Mouse (Mus musculus): ENCODE data around the gene Gse1.

The Gse1 gene

DNA sequence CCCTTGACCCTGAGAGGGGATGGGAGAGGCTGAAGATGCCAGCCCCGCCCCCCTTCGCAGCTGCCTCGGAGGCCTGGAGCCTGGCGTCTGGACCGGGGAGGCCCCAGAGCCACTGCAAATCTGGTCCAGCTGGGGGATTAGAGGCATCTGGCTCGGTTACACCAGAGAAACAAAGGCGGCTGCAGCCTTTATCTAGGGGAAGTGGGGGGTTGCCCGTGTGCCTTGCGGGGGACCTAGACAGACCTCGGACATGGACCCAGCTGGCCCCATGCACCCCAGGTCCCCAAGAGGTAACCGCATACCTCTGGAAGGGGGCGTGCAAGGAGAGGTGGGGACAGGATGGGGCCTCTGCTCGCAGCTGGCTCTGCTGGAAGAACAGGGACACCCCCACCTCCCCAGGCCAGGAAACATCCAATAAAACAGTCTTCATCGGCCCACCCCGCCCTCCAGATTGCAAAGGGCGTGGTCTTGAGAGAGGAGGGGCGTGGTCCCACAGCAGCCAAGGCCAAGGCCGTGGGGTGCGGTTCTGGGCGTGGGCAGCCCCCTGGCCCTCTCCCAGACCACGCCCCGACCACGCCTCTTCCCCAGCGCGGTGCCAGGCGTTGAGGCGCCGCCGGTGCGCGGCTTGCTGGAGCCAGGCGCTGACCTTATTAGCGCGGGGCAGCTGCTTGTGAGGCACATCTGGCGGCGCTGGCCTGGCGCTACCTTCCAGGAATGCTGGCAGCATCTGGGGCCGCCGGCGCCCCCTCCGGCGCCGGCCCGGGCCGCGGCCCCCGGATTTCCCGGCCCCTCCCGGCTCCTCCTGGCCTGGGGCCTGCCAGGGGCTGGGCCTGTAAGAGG lies 48.0 kb downstream of the Gse1 start:
- peak; percentile 81 for DNase-seq (ENCODE audit: low read depth)

GRCm38 (mm10) chr8:120276891-120277426 lies 48.7 kb downstream of the Gse1 start:
- DNase-seq (ENCODE audit: low read depth) = no peak

GRCm38 (mm10) chr8:120278009-120278408 lies 49.8 kb downstream of the Gse1 start:
- DNase-seq (ENCODE audit: low read depth) = no peak

DNA sequence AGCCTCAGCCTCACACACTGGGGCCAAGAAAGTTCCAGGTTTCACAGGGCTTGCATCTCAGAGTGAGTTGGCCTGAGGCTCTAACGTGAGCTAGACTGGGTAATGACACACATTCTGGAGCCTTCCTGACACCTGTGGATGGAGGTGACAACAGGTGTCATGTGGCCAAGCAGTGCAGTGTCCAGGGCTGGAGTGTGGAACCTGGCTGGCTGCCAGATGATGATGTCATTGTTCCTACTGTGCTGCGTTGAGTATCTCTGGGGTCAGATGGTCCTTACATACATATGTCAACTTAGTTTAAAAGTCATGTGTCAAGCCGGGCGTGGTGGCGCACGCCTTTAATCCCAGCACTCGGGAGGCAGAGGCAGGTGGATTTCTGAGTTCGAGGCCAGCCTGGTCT lies 51.2 kb downstream of the Gse1 start:
- no peak for DNase-seq (ENCODE audit: low read depth)

GRCm38 (mm10) chr8:120281487-120281886 lies 53.2 kb downstream of the Gse1 start:
- DNase-seq (ENCODE audit: low read depth) = no peak

GRCm38 (mm10) chr8:120282465-120282864 lies 54.2 kb downstream of the Gse1 start:
- DNase-seq (ENCODE audit: low read depth) = no peak

- no peak for DNase-seq (ENCODE audit: low read depth)
Observed at GRCm38 (mm10) chr8:120284265-120284664, 56.0 kb downstream of the Gse1 start.

GRCm38 (mm10) chr8:120285033-120285432 lies 56.8 kb downstream of the Gse1 start:
- no peak for DNase-seq (ENCODE audit: low read depth)

DNA sequence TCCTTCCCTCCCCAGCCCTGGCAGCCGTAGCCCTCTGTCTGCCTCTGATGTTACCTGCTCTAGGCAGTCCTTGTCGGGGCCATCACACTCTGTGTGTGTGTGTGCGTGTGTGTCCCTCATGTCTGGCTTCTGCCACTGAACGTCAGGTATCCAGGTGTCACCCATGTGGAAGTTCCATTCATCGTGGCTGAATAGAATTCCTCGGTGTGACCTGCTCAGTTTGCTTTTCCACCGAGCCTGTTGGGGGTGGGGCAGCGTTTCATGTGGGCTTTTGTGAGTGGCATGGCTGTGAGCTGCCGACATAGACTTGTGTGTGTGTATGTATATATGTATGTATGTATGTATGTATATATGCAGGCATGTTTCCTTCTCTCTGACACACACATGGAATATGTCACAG lies 57.6 kb downstream of the Gse1 start:
- DNase-seq (ENCODE audit: low read depth) = no peak

DNA sequence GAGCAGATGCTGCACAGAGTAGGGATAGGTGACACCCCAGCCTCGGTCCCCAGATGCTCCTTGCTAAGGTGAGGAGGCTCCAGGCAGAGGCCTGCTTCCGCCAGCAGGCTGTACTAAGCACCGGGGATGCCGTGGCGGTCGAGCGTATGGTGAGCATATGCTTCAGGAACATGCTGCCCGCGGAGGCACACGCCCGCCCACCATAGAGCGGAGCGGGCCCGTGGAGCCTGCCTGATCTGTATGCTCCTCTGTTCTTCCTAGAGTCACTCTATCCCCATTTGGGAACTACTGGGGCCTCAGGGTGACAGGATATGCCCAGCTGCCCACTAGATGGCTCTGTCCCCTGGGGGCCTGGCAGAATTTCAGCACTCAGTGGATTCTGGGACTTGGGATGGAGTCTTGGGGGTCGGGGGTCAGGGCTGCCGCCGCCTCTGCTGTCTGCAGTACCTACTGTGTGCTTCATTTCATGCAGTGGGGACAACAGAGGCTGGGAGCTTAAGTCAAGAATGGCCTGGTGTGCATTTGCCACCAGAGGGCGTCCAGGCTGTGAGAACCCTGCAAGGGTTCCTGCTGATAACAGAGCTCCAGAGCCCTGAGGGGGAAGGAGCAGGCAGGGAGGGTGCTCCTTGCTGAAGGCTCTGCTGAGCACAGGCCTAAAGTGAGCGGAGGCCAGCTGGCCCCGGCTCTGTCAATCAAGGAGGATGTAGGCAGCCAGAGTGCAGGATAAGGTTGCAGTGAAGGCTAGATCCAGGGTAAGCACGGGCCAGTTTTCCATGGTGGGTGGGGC lies 60.1 kb downstream of the Gse1 start:
- DNase-seq (ENCODE audit: low read depth) = no peak

DNA sequence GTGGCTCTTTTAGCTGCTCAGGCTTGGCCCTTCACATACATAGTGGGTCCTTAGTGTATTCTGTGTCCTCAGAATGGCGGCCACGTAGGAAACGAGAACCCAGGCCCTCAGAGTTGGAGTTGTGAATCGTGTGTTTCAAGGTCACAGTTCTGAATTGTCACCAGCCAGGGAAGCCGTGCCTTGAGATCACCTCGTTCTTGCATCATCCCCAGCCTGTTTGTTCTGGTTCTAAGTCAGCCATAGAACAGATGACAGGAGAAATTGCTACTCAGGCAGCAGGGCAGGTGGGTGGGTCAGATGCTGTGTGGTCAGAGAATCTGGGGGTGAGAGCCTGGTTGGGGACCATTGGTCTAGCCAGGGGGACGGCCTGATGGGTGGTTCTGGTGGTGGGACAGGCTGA lies 60.9 kb downstream of the Gse1 start:
- no peak for DNase-seq (ENCODE audit: low read depth)

- DNase-seq (ENCODE audit: low read depth) = no peak
Observed at GRCm38 (mm10) chr8:120289698-120290181, 61.5 kb downstream of the Gse1 start.

GRCm38 (mm10) chr8:120290614-120291013 lies 62.4 kb downstream of the Gse1 start:
- DNase-seq (ENCODE audit: low read depth) = no peak

DNA sequence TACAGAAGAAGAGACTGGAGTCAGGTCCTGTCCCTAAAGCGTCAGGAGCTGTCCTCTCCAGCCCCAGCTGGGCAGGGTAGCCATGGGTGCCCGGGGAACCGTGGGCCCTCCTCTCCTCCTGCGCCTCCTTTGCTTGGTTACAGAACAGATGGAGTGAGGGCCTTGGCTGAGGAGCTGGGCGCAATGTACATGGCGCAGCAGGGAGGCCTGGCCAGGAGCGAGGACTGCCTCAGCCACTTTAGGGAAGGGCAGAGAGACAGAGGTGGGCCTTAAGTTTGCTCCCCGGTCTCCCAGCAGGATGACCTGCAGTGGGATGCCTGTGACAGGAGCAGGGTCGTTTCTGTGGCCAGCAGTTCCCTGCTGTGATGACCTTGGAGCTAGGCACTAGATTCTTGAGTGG lies 63.4 kb downstream of the Gse1 start:
- no peak for DNase-seq (ENCODE audit: low read depth)

GRCm38 (mm10) chr8:120292316-120293107 lies 64.3 kb downstream of the Gse1 start:
- DNase-seq (ENCODE audit: low read depth) = no peak

DNA sequence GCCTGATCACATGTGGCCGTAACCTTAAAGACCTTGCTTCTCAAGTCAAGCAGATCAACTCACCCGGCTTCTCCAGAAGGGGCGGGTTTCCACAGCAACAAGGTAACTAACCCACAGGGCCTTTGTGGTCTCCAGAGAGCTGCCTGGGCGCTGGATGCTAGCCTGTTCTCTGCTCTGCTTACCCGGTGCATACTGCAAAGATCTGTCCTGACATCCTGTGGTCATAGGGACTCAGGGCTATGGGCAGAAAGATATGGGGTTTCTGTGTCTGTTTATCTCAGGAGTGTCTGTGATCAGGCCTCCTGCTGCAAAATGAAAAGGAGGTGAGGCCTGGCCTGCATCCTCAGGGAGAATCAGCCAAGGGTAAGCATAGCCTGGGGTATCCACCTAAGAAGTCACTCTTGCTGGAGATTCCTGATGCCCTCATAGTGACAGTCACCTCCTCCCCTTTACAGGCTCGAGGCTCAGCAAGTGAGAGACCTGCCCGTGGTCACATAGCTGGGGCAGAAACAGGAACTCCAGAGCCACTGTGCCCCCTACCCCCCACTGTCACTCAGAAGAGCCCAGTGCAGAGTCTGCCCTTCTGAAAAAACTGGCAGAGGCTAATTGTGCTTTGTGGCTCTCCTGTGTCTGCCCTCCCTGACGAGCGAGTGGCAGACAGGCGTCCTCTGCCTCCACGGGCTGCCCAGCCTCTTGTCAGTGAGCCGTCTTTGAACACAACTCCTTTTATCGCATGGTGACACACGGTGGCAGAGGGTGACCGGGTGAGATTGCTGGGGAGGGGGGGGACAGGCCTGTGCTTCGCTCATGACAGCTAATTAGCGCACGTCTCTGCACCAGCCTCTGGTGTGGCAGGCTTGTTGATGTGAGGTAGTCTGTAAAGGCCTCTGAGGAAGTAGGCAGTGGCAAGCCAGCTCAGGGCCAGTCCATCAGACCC lies 65.4 kb downstream of the Gse1 start:
- DNase-seq (ENCODE audit: low read depth) = no peak

DNA sequence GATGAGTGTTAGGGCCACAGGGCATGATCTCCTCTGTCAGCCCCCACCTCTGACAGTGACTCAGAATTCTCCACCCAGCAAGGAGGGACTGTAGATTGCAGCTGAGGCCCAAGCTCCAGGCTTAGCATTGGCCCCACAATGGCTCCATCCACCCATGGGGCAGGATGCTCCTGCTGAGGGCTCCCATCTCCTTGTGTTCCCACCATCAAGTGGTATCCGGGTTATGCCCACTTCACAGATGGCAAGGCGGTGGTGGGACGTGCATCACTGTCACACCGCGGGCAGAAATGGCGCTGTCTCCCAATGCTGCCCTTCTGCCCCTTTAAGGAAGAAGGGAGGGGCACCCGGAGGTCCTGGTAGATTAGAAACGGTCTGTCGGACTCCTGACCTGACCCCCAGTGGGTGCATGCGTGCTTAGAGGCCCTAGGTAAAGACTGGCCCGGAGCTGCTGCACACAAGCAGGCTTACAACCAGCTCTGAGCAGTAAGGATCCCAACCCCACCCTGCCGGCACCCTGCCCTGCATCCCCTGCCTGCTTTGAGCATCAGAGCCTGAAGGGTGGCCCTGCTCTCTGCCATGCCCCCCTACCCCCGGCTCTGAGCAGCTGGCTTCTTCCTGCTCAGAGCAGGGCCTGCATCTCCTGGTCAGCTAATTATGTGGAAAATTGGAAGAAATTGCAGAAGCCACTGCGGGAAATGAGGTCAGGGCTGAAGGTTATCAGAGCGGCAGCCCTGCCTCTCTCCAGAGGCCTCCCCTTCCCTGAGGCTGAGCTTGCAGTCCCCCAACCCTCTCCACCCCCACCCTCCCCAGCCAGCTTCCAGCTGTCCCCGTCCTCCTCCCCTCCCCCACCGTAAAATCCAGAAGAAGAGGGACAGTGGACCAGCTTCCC lies 67.0 kb downstream of the Gse1 start:
- no peak for DNase-seq (ENCODE audit: low read depth)

- DNase-seq (ENCODE audit: low read depth) = no peak
Observed at GRCm38 (mm10) chr8:120297000-120297399, 68.7 kb downstream of the Gse1 start.

DNA sequence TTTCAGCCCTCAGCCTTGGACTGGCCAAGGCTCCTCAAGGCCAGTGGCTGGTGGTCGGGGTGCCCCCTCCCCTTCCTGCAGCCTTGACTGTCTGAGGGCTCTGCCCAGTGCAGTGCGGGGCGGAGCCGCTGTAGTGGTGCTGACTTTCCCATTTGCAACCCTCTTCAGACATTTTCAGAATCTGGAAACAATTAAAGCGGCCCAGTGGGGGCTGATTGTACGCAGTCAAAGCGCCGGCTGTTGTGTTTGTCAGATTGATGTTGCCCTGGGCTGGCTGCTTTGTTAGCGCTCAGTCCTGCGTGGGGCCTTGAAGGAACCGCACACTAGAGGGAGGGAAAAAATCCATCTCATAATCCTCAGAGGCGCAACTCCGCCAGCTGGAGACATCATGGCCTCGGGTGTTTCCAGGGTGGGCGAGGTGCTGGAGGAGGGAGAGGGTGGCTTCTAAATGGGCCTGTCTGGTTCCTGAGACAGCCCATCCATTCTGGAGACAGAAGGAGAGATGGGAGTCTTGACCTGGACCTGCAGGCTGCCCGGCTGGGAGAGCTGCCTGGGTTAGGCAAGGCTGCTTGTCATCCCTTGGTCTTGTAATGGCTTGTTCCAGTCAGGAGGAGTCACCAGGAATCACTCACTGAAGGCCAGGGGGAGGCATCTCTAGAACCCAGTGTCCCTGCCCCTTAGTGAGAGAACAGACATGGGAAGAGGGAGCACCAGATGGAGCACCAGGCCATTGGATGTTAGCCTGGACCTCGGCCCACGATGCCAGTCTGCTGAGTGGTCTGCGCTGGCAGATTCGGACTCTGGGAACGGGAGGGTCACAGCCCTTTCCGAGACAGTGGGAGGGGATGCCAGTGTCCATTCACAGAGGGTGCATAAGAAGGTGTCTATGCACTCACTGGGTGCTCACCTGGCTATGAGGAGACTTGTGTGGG lies 70.6 kb downstream of the Gse1 start:
- DNase-seq (ENCODE audit: low read depth) = no peak

Measured in fibroblast of lung, adult 2 months (primary cell).